Mouse (Mus musculus) heart, adult 9 months (tissue): Measurements from ENCODE around the gene Gm49383.

Experiments used
- DNase-seq, 2 experiments: peaks; one replicate each; pipeline ENCODE4 v3.0.0; 2022; ENCODE audit warnings: low spot score in 2 of 2

Gm49383 gene

GRCm38 (mm10) chr12:69196444-69197377 is at the start of gene Gm49383:
Gene Gm49383, minus strand, starts transcription at chr12:69197104.
- peak; percentile 56 to 61 for DNase-seq

- peak; percentile 62 to 77 for DNase-seq
These were observed 45.0 kb upstream of the Gm49383 start for GRCm38 (mm10) chr12:69241771-69242431.

DNA sequence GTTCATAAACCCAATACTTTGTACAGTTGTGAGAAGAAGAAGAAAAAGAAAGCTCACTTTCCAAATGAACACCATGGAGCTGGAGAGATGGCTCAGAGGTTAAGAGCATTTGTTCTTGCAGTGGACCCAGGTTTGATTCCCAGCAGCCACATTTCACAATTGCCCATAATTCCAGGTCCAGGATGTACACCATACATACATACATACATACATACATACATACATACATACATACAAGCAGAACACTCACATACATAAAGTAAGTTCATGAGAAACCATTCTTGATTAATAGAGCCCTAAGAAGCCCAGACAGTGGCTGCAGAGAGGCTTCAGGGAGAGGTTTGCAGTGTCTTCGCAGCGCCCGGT is 44.5 kb upstream of the Gm49383 start:
- no peak for DNase-seq

DNA sequence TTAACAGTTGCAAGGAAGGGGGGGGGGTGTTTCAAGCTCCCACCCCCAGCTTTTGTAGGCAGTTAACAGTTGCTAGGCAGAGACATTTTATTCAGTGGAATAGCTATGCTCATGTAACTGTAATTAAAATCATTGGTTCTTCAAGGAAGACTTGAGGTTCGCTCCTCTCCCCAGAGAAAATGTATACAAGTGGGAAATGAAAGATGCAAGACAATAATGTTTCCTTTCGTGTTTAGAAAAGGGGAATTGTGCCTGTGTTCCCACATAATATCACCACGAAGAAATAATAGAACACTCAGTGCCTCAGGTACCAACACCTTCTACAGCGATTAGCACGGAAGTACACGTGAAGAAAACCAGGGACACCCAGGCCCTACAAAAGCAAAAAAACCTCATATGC is 44.0 kb upstream of the Gm49383 start, which contains the start of gene Klhdc1:
Klhdc1 (plus strand) TSS at position 301 of the 400 bp plus-strand sequence.
- no peak for DNase-seq

- DNase-seq, result no peak
These were observed 41.4 kb upstream of the Gm49383 start for GRCm38 (mm10) chr12:69238284-69238683.

DNA sequence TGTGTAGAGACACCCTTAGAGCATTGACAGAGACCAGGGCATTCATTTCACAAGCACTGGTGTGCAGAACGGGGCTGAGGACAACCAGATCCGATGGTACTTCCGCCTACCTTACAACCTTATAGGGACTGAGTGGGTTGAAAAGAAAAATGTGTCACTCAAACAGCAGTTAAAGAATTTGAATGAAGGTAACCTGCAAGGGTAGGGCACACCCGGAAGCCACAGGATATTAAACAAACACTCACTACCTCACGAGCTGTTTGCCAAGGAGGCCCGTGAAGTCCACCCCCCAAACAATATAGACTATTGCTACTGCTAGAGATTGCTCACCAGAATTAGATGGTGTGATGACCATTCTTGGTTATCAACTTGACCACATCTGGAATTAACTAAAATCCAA is 38.9 kb upstream of the Gm49383 start:
- no peak for DNase-seq

DNA sequence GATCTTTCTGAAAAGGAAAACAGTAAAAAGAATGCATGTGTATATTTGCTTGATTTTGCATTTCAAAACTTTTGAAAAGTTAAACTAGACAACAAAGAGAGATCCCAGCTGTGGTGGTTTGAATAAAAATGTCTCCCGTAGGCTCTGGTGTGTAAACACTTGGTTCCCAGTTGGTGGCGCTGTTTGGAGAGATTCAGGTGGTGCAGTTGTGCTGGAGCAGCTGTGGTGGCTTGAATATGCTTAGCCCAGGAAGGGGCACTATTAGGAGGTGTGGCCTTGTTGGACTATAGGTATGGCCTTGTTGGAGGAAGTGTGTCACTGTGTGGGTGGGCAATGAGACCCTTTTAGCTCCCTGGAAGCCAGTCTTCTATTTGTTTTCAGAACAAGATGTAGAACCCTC is 32.3 kb upstream of the Gm49383 start:
- DNase-seq, result no peak

DNA sequence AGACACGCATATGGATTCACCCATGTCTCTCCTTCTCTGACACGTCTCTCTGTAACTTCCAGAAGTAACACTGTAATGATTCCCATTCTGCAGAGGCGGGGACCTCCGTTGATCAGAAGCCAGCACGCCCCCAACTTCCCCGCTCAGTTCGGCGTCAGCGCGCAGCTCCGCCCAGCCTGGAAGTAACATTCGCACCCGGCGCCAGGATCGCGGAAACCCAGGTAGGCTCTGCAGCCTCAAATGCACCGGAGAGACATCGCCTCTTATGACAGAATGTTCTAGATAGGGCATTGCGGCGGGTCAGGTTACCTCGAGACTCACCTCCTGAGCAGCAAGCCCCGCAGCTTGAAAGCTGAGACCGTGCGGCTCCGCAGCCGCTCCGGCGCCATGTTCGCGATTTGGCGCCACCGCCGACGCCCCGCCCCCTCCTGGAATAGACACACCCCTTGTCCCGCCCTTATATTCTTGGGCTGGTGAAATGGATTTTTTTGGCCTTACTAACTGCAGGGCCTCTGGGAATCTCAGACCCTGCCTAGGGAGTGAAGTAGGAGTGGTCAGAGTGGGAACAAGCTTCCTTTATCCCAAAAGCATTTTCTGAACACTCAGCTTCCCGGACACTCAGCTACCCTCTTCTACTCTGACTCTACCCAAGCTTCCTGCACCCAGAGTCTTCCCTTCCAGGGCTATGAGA is 31.0 kb upstream of the Gm49383 start, which contains the start of gene Pole2:
Pole2 (minus strand) TSS at position 420 of the 691 bp plus-strand sequence.
- peak; percentile 88 to 91 for DNase-seq

GRCm38 (mm10) chr12:69220613-69221277 is 23.8 kb upstream of the Gm49383 start:
- DNase-seq, result no peak

DNA sequence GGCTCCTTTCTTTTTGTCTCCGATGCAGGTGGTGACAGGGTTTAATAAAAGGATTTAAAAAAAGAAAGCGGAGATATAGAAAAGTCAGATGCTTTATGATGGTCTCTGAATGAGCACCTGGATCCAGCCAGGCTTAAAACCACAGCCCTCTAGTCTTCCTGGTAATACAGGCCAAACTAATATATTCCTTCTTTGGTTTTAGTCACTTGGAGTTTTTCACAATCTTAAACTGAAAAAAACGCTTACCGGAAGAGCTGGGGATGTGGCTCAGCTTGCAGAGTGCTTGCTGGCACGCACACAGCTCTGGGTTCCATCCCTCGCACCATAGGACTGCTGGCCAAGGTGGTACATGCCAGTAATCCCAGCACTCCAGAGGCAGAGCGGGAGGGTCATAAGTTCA is 19.7 kb upstream of the Gm49383 start:
- DNase-seq, result no peak

- peak; percentile 35 to 79 for DNase-seq
These were observed 18.3 kb upstream of the Gm49383 start for GRCm38 (mm10) chr12:69215000-69215785.

DNA sequence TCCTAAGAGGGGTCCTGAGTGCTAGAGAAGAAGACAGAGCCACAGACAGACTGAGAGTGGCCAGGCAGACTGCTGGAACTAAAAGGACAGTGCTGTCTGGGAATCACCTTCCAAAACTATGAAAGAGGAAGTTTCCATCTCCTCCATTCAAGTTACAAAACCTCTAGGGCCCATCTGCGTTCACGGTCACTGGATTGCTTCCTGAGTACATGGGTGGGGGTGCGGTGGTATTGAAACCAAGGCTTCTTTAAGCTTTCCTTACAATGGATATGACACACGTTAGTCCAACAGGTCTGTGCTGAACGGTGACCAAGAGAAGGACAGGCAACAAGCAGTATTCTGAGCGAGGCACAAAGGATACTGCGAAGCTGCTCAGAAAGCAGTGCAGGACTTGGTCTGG is 17.5 kb upstream of the Gm49383 start:
- no peak for DNase-seq

DNA sequence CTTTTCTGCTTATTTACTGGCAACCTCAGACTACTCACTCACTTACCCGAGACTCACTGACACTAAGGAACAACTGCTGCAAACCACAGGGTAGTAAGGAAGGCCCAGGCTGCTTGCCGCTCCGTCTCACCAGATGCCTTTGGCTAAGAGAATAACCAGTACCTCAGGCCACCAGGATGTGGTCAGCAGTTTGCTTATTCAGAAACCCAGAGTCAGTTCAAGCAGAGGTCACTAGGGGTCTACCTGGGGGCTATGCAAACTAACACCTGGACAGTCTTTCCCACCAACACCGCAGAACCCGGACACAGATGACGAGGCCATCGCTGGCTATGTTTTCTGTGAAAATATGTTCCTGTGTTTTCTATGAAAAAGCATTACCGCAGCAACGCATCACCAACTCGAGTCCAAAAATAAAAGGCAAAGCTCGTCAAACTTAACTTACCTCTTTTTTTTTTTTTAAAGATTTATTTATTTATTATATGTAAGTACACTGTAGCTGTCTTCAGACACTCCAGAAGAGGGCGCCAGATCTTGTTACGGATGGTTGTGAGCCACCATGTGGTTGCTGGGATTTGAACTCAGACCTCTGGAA is 16.4 kb upstream of the Gm49383 start:
- DNase-seq, result no peak

GRCm38 (mm10) chr12:69211057-69211456 is 14.2 kb upstream of the Gm49383 start:
- no peak for DNase-seq

DNA sequence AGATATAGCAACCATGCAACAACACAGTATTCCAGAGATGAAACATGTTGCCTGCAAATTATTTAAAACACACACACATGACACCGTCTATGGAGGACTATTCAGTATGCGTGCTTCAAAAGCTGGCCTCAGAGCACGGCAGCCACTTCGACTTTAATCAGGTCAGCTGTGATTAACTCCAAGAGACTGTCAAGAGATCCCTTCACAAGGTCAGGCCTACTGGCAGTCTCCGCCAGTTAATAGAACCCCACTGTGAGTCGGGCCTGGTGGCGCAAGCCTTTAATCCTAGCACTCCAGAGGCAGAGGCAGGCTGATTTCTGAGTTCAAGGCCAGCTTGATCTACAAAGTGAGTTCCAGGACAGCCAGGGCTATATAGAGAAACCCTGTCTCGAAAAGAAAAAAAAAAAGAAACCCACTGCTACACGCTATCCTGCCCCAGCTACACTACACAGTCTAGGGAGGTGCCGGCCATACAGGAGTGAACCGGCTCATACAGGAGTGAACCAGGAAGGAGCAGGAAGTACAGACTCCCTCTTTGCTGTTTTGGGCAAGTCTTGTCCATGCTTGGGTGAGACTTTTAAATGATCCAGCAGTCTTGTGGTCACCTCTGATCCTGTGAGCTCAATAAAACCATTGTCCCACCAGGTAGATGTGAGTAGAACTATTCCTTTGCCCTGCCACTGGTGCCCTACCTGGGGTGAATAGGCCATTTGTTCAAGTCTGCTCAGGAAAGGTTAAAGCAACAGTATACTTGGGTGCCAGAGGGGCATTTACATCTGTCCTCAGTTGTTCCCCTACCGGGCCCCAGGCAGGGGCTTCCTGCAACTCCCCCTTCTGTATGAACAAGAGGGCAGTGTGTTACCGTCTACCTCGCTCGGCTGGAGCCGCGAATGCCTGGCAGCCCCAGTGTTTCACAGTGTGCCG is 13.4 kb upstream of the Gm49383 start:
- DNase-seq, result no peak

GRCm38 (mm10) chr12:69208520-69208919 is 11.6 kb upstream of the Gm49383 start:
- DNase-seq, result no peak

DNA sequence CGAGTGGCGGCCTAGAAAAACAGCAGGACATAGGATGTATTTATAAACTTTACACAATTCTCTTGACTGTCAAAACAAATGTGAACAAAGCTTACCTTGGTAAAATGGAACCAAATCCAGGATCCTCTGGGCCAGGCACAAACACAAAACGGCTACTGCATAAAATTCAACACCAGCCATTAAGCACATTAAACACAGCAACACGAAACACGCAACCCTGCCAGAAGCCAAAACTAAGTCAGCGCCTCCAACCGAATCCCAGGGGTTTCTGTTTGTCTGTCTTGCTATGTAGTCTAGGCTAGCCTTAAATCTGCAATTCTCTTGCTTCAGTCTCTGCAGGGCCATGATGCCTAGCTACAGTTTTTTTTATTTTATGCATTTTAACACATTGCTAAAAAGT is 11.0 kb upstream of the Gm49383 start:
- no peak for DNase-seq

DNA sequence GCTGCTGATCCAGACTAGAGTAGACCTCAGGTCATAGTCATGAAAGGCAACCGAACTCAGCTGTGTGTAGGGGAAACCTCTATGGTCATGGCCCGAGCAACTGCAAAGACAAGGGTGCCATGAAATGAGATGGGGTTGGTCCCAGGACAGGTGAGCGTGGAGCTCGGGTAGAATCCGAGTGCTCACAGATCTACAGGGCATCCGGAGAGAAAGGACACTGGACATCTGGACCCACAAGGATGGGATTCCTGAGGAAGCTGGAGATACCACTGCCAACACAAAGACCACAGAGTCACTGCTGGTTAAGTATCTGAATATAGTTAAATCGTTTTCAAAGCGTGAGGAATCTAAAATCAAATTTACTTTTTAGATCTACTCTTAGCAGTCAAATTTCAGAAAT is 10.5 kb upstream of the Gm49383 start:
- no peak for DNase-seq

GRCm38 (mm10) chr12:69204052-69204833 is 7.3 kb upstream of the Gm49383 start, which contains the start of gene Gm49384:
Gene Gm49384, minus strand, starts transcription at chr12:69204267.
- no peak for DNase-seq
